ENCODE assay signal across 24 mouse cellular contexts in genomic region chr4:139506727-139507126, GRCm38 (mm10).
"Had no signal": no experiment of that assay in that cellular context is flagged by ENCODE, and none has a peak within 500 bp of the region (broad histone marks: within the 10 kb centered on the region; RNA-seq: fewer than 3 reads in every experiment).

No protein-coding gene starts in this region.

- H3K9ac ChIP-seq: forebrain, postnatal 0 days; heart, embryonic 12.5 days; hindbrain, embryonic 12.5 days; hindbrain, embryonic 14.5 days; limb, embryonic 13.5 days; limb, embryonic 15.5 days; liver, embryonic 12.5 days had no signal

- DNase-seq: forebrain, postnatal 0 days; gastrocnemius, postnatal 36 days; heart, adult 18-20 months; heart, postnatal 10 days; heart, postnatal 4 days; kidney, adult 11 months; kidney, adult 2 months; kidney, postnatal 10 days; kidney, postnatal 25 days; kidney, postnatal 4 days; layer of hippocampus, adult 9-11 months; layer of hippocampus, postnatal 36 days; left cerebral cortex, postnatal 4 days had no signal

- H3K4me2 ChIP-seq: heart, embryonic 12.5 days; hindbrain, embryonic 12.5 days; hindbrain, embryonic 14.5 days; limb, embryonic 13.5 days; limb, embryonic 15.5 days; liver, embryonic 12.5 days had no signal

- H3K27me3 ChIP-seq: heart, embryonic 12.5 days; hindbrain, embryonic 12.5 days; limb, embryonic 13.5 days; limb, embryonic 15.5 days; liver, embryonic 12.5 days had no signal

- H3K4me3 ChIP-seq: heart, embryonic 10.5 days; heart, embryonic 12.5 days; hindbrain, embryonic 10.5 days; hindbrain, embryonic 12.5 days; layer of hippocampus, adult 2 months; limb, embryonic 13.5 days; limb, embryonic 15.5 days; liver, embryonic 12.5 days had no signal

- H3K36me3 ChIP-seq: heart, embryonic 10.5 days; heart, embryonic 12.5 days; hindbrain, embryonic 10.5 days; hindbrain, embryonic 12.5 days; limb, embryonic 13.5 days; limb, embryonic 15.5 days; liver, embryonic 12.5 days had no signal

- H3K9me3 ChIP-seq: heart, embryonic 10.5 days; hindbrain, embryonic 12.5 days; limb, embryonic 15.5 days had no signal

- H3K4me1 ChIP-seq: heart, embryonic 10.5 days; hindbrain, embryonic 12.5 days; limb, embryonic 13.5 days; limb, embryonic 15.5 days; liver, embryonic 12.5 days had no signal

- H3K27ac ChIP-seq: heart, embryonic 10.5 days; hindbrain, embryonic 10.5 days; hindbrain, embryonic 12.5 days; hindbrain, embryonic 14.5 days; layer of hippocampus, adult 2 months; limb, embryonic 13.5 days; limb, embryonic 15.5 days; liver, embryonic 12.5 days had no signal

- ATAC-seq: forebrain, postnatal 0 days; hindbrain, embryonic 16.5 days; inflammation-experienced regulatory T-cells, adult 6 months; liver, embryonic 12.5 days had no signal
